Mouse (Mus musculus) thymus, adult 2 months (tissue): ENCODE measurements around the gene Mpc2. TPM values are rescaled to one million over a fixed set of nuclear protein-coding genes. Genes with fewer than 3 reads are reported as not detected.
A peak's percentile ranks its signal among the peaks of the same experiment; 100 is the strongest.

Experiments
- DNase-seq: peaks from one replicate; pipeline ENCODE4 v3.0.0; 2021
- H3K27ac ChIP-seq: fragments of 200-500 bp; 2 replicates; pipeline ENCODE4 v1.5.1; 2012; ENCODE audit warnings: low read length, control low read depth; ENCODE audit not compliant: control insufficient read depth, insufficient read depth
- H3K27me3 ChIP-seq: fragments of 200-500 bp; 2 replicates; pipeline ENCODE4 v1.6.1; 2012; ENCODE audit warnings: mild to moderate bottlenecking, low read length, moderate library complexity, mixed read lengths; ENCODE audit not compliant: control insufficient read depth, insufficient read depth
- H3K36me3 ChIP-seq: fragments of 200-500 bp; 2 replicates; pipeline ENCODE4 v1.6.1; 2012; ENCODE audit warnings: mild to moderate bottlenecking, low read length, moderate library complexity; ENCODE audit not compliant: control insufficient read depth, insufficient read depth
- H3K4me1 ChIP-seq: fragments of 200-500 bp; replicated peaks from 2 replicates; pipeline ENCODE4 v1.6.1; 2012; ENCODE audit warnings: low read length; ENCODE audit not compliant: control insufficient read depth, insufficient read depth
- H3K4me3 ChIP-seq: fragments of 200-500 bp; 2 replicates; pipeline ENCODE4 v1.5.1; 2012; ENCODE audit warnings: mild to moderate bottlenecking, low read length, control low read depth, moderate library complexity; ENCODE audit not compliant: control insufficient read depth, insufficient read depth
- CTCF ChIP-seq: fragments of 200-500 bp; IDR thresholded peaks from 2 replicates; pipeline ENCODE4 v1.5.1; 2012; ENCODE audit warnings: mild to moderate bottlenecking, control low read depth, low read length, moderate library complexity, borderline replicate concordance; ENCODE audit not compliant: control insufficient read depth, poor library complexity, insufficient read depth; ENCODE audit errors: extremely low read depth
- POLR2A ChIP-seq: fragments of 200-500 bp; IDR thresholded peaks from 2 replicates; pipeline ENCODE4 v1.6.1; 2012; ENCODE audit warnings: mild to moderate bottlenecking, low read length, control low read depth, moderate library complexity; ENCODE audit not compliant: control insufficient read depth, poor library complexity, insufficient read depth; ENCODE audit errors: extremely low read depth
- WGBS: fragments of 180-500 bp; shearing (Covaris S2); methylation state at CpG from one replicate; pipeline ENCODE4 v1.1.7; 2018; 5-methylcytosine and 5-hydroxymethylcytosine counted together
- polyA plus RNA-seq: library from polyadenylated mRNA; depleted of rRNA; stranded (reverse); fragments of >200 nt; gene quantifications from 2 replicates; pipeline ENCODE4 v1.2.3, GENCODE M21; 2012; rRNA removed

Gene Mpc2
- polyA plus RNA-seq: 63.8 and 68.5 TPM in 2 replicates

GRCm38 (mm10) chr1:165460360-165460800 lies at the start of gene Mpc2, which contains the start of gene Dcaf6:
Gene Mpc2 (plus strand): TSS chr1:165460637.
Gene Dcaf6 (minus strand): TSS chr1:165460475.
- DNase-seq: peak; percentile 100
- Histone ChIP-seq H3K27ac (peak within 1 kb of the TSS; percentile 94), H3K27me3 (no peaks in the 10 kb centered on the region), H3K36me3 (no peaks in the 10 kb centered on the region), H3K4me3 (peak within 1 kb of the TSS; percentile 72), H3K4me1 (peaks cover 6% of the 10 kb centered on the region)
- TF ChIP-seq POLR2A (peak; percentile 72), CTCF (no peak)
- WGBS: under 1% methylated on average over 36 of the region's 37 CpGs

DNA sequence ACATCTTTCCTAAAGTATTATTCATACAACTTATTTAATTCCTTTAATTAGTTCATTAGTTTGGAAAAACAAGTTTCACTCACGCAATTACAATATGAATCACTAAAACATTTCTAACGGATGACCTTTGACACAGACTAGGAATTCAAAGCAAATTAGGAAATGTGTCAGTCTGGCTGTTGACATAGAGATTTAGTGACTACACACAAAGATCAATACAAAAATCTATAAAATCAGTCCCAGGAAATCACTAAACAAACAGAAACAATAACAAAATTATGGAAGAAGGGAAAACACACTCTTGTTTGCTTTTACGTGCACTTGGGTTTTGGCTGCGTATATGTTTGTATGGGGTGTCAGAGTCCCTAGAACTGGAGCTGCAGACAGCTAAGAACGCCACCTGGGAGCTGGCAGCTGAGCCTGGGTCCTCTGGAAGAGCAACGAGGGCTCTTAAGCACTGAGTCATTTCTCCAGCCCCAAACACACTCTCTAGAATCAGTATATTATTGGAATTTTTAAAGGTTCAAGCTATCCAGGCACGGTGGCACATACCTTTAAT lies 39.0 kb upstream of the Mpc2 start:
- H3K4me1 ChIP-seq: no peaks in the 10 kb centered on the region
- H3K27me3 ChIP-seq: no peaks in the 10 kb centered on the region
- TF ChIP-seq CTCF (no peak), POLR2A (no peak)
- H3K4me3 ChIP-seq: no peak overlapping the region
- 98% methylated on average over 7 of the region's 7 CpGs for WGBS
- H3K27ac ChIP-seq: no peak overlapping the region
- DNase-seq: no peak
- H3K36me3 ChIP-seq: no peaks in the 10 kb centered on the region

DNA sequence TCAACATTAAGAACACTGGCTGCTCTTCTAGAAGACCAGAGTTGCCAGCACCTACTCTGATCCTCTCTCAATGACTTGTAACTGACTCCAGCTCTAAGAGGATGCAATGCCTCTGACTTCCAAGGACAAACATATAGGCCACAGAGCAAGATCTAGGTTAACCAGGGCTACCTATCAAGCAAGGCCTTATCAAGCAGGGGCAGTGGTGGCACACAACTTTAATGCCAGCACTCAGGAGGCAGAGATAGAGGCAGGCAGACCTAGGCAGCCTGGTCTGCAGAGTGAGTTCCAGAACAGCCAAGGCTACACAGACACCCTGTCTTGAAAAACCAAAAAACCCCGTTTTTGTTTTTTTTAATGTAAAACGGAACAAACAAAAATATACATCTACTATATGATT lies 34.2 kb upstream of the Mpc2 start:
- WGBS: 100% methylated on average over 2 of the region's 2 CpGs
- TF ChIP-seq POLR2A (no peak), CTCF (no peak)
- no peak overlapping the region for H3K4me3 ChIP-seq
- no peak overlapping the region for H3K27ac ChIP-seq
- no peaks in the 10 kb centered on the region for H3K4me1 ChIP-seq
- no peaks in the 10 kb centered on the region for H3K27me3 ChIP-seq
- no peak for DNase-seq
- no peaks in the 10 kb centered on the region for H3K36me3 ChIP-seq

DNA sequence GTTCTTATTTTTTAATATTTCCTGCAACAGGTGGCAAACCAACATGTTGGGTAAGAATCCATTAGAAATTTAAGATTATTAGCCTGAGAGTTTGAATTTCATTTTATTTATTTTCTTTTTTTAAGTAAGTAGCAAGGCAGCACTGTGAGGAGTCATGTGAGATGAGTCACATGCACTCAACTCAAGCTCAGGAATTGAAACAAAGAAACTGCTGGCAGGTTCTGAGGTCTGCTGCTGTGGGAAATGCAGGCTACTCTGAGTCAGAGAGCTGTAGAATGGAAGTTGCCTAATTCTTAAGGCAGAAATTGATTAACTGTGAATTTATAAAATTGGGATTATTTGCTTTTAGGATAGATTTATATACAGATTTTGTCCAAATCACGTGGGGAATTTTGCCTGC lies 27.6 kb upstream of the Mpc2 start:
- TF ChIP-seq CTCF: no peak
- TF ChIP-seq POLR2A: no peak
- 98% methylated on average over 1 of the region's 1 CpGs for WGBS

GRCm38 (mm10) chr1:165438289-165439021 lies 22.0 kb upstream of the Mpc2 start:
- Histone ChIP-seq H3K4me3 (no peak overlapping the region), H3K27ac (no peak overlapping the region), H3K36me3 (no peaks in the 10 kb centered on the region), H3K4me1 (no peaks in the 10 kb centered on the region), H3K27me3 (no peaks in the 10 kb centered on the region)
- 35% methylated on average over 1 of the region's 1 CpGs for WGBS
- no peak for DNase-seq
- no peak for TF ChIP-seq POLR2A
- no peak for TF ChIP-seq CTCF

More for the DNA sequence above, 27.6 kb upstream of the Mpc2 start:
- H3K4me1 ChIP-seq: no peaks in the 10 kb centered on the region
- H3K4me3 ChIP-seq: no peak overlapping the region
- no peaks in the 10 kb centered on the region for H3K27me3 ChIP-seq
- DNase-seq: no peak
- H3K36me3 ChIP-seq: no peaks in the 10 kb centered on the region
- no peak overlapping the region for H3K27ac ChIP-seq

DNA sequence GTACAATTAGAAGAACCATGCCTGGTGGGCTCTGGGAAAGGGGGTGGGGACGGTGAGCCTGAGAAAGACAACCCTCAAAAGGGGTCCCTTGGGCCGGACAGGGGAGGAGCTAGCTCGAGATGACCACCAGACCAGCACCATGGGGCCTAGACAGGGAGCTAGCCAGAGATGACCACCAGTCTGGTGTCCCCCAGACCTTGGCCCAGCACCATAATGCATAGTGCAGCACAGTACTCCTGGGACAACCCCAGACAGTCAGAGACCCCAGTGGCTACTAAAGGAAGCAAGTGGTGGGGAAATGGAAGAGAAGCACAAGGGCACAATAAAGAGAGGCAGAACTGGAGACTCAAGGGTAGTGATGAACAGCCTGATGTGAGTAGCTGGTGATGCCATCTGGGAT lies 19.6 kb upstream of the Mpc2 start:
- no peaks in the 10 kb centered on the region for H3K36me3 ChIP-seq
- WGBS: 91% methylated on average over 3 of the region's 3 CpGs
- TF ChIP-seq CTCF: no peak
- TF ChIP-seq POLR2A: no peak
- H3K27me3 ChIP-seq: no peaks in the 10 kb centered on the region
- no peak for DNase-seq
- H3K4me1 ChIP-seq: no peaks in the 10 kb centered on the region
- no peak overlapping the region for H3K27ac ChIP-seq
- H3K4me3 ChIP-seq: no peak overlapping the region

DNA sequence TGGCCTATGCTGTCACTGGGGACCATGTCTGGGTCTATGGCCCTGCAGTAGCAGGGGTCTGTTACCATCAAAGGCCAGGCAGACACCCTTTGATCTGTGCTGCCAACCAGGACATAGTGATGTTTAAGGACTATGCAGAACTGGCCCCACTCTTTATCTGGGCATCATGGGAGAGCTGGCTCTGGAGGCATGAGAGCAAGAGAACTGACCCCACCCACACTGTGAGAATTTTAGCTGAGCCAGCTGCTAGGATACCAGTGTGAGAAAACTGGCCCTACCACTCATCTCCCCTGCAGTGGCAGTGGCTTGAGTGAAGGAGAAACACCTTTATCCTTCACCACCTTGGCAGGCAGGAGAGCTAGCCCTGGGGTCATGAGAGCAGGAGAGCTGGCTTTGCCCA lies 19.2 kb upstream of the Mpc2 start:
- Histone ChIP-seq H3K4me1 (no peaks in the 10 kb centered on the region), H3K36me3 (no peaks in the 10 kb centered on the region), H3K27me3 (no peaks in the 10 kb centered on the region), H3K4me3 (no peak overlapping the region), H3K27ac (no peak overlapping the region)
- TF ChIP-seq POLR2A (no peak), CTCF (no peak)
- DNase-seq: no peak
